Comparison of ENCODE assay signal across 8 mouse cellular contexts in the genomic region with DNA sequence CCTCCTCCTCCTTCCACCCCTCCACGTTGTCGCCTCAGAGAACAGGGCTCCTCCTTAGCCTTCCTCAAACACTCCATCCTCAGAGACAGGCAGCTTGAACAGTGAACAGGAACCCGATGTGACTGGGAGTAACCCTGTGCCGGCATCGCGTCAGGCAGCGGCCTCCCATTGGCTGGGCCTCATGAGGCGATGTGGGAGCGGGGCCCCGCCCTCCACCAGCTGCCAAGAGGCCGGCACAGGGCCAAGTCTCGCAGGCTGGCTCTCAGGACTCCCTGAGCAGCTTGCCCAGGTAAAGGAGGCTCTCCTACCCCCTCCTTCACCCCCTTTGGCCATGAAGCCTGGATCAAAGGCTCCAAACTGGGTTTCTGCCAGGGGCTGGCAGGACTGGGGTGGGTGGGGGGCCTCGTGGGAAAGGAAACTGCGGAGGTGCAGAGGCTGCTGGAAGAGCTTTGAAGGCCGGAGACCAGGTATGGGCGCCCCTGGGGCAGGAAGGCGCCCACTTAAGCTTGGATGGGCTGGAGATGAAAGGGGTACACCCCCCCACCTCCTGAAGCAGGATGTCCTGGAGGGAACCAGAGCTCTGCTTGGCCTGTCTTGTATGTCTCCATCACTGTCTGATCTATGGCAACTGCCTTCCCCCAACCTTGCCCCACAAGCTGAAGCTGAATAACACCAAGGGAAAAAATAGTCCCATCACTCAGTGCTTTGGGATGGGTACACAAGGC. TPM values are rescaled to one million over a fixed set of nuclear protein-coding genes. Genes with fewer than 3 reads are reported as not detected.
A peak's percentile ranks its signal among the peaks of the same experiment; 100 is the strongest.
DNase-seq lines count a peak whose midpoint lies in the region; ATAC-seq and TF ChIP-seq lines count a peak whose summit lies in the region.

No protein-coding gene starts in this region.

- POLR2A ChIA-PET in Patski (lab: Charles Lee) = interaction anchor here (1.0 kb wide), 1 partner anchor 61 kb away, joined by 4 read pairs; a partner anchor contains a TSS

- peaks cover 33% of the 10 kb centered on the region for H3K4me1 ChIP-seq in hindbrain, embryonic 15.5 days (replicated peaks)

- DNase-seq in Patski (ENCODE audit: low read depth, low spot score) = no peak
- peak; percentile 75 to 87 for DNase-seq in cerebellum, postnatal 25 days
- DNase-seq in frontal cortex, postnatal 25 days (ENCODE audit: low spot score in 2 of 2) = peak; percentile 70 to 83
- DNase-seq in left cerebral cortex, adult 11 months (ENCODE audit: low spot score) = peak; percentile 75
- peak; percentile 93 for DNase-seq in lung, postnatal 36 days
- peak; percentile 88 for DNase-seq in retina, embryonic 14.5 days (ENCODE audit: low spot score)
- DNase-seq in thymus, postnatal 36 days = peak; percentile 86 to 92

- 7% methylated on average over 17 of the region's 17 CpGs for WGBS in hindbrain, embryonic 15.5 days

- TF ChIP-seq CTCF in Patski (IDR thresholded peaks at IDR 0.05) = no peak

- peak overlapping the region; percentile 78 for H3K27ac ChIP-seq in hindbrain, embryonic 15.5 days (replicated peaks)

- H3K9ac ChIP-seq in hindbrain, embryonic 15.5 days = peak overlapping the region; percentile 41

- H3K27me3 ChIP-seq in Patski = no peaks in the 10 kb centered on the region
- no peaks in the 10 kb centered on the region for H3K27me3 ChIP-seq in hindbrain, embryonic 15.5 days

- in situ Hi-C loops in Patski (cut with MboI; ENCODE audit: low pct_unique_long_range_greater_than_20kb) = no loop called here

- peak overlapping the region; percentile 56 for H3K4me2 ChIP-seq in hindbrain, embryonic 15.5 days

- ATAC-seq in Patski = peak; percentile 90
- ATAC-seq in hindbrain, embryonic 15.5 days (ENCODE audit: low FRiP score, low read depth) = peak; percentile 91

- no peaks in the 10 kb centered on the region for H3K9me3 ChIP-seq in hindbrain, embryonic 15.5 days

- CTCF ChIA-PET in Patski (lab: Charles Lee) = no interaction called here

- peak overlapping the region; percentile 30 for H3K4me3 ChIP-seq in hindbrain, embryonic 15.5 days

- H3K36me3 ChIP-seq in hindbrain, embryonic 15.5 days = no peaks in the 10 kb centered on the region

RNA-seq across cellular contexts. Expression of a gene that starts 5.4 kb away (rescaled TPM):
- 0.08 TPM for polyA plus RNA-seq in Patski (2021)
- 28.8 and 32.3 TPM in 2 replicates for polyA plus RNA-seq in hindbrain, embryonic 15.5 days (2015; fragmentation: Nextera tagmentation; extraction: Ambion mirVana)

RNA-seq across cellular contexts. Expression of a gene that starts 39.9 kb away (rescaled TPM):
- polyA plus RNA-seq in Patski (2021) = 0.19 TPM
- polyA plus RNA-seq in hindbrain, embryonic 15.5 days (2015; fragmentation: Nextera tagmentation; extraction: Ambion mirVana) = 63.0 and 66.3 TPM in 2 replicates

Comparison
In these comparisons a context has a peak if more than half of its experiments do, and no peak if none do; other contexts are left out.
1. RNA of a gene that starts 5.4 kb away (polyA plus RNA-seq): 28.8 to 32.3 TPM in hindbrain, embryonic 15.5 days; 0.08 TPM in Patski (single experiment); every median in the first group is over 10 times any median in the second.
2. RNA of a gene that starts 39.9 kb away (polyA plus RNA-seq): 63.0 to 66.3 TPM in hindbrain, embryonic 15.5 days; 0.19 TPM in Patski (single experiment); every median in the first group is over 10 times any median in the second.